Mouse (Mus musculus) thymus, adult 2 months (tissue): Measurements from ENCODE around the gene Dapl1. TPM values are rescaled to one million over a fixed set of nuclear protein-coding genes. Genes with fewer than 3 reads are reported as not detected.

Experiments
- DNase-seq: peaks from one replicate; pipeline ENCODE4 v3.0.0; 2021
- H3K27ac ChIP-seq: fragments of 200-500 bp; 2 replicates; pipeline ENCODE4 v1.5.1; 2012; ENCODE audit warnings: low read length, control low read depth; ENCODE audit not compliant: control insufficient read depth, insufficient read depth
- H3K27me3 ChIP-seq: fragments of 200-500 bp; 2 replicates; pipeline ENCODE4 v1.6.1; 2012; ENCODE audit warnings: mild to moderate bottlenecking, low read length, moderate library complexity, mixed read lengths; ENCODE audit not compliant: control insufficient read depth, insufficient read depth
- H3K36me3 ChIP-seq: fragments of 200-500 bp; 2 replicates; pipeline ENCODE4 v1.6.1; 2012; ENCODE audit warnings: mild to moderate bottlenecking, low read length, moderate library complexity; ENCODE audit not compliant: control insufficient read depth, insufficient read depth
- H3K4me1 ChIP-seq: fragments of 200-500 bp; replicated peaks from 2 replicates; pipeline ENCODE4 v1.6.1; 2012; ENCODE audit warnings: low read length; ENCODE audit not compliant: control insufficient read depth, insufficient read depth
- H3K4me3 ChIP-seq: fragments of 200-500 bp; 2 replicates; pipeline ENCODE4 v1.5.1; 2012; ENCODE audit warnings: mild to moderate bottlenecking, low read length, control low read depth, moderate library complexity; ENCODE audit not compliant: control insufficient read depth, insufficient read depth
- CTCF ChIP-seq: fragments of 200-500 bp; IDR thresholded peaks from 2 replicates; pipeline ENCODE4 v1.5.1; 2012; ENCODE audit warnings: mild to moderate bottlenecking, control low read depth, low read length, moderate library complexity, borderline replicate concordance; ENCODE audit not compliant: control insufficient read depth, poor library complexity, insufficient read depth; ENCODE audit errors: extremely low read depth
- POLR2A ChIP-seq: fragments of 200-500 bp; IDR thresholded peaks from 2 replicates; pipeline ENCODE4 v1.6.1; 2012; ENCODE audit warnings: mild to moderate bottlenecking, low read length, control low read depth, moderate library complexity; ENCODE audit not compliant: control insufficient read depth, poor library complexity, insufficient read depth; ENCODE audit errors: extremely low read depth
- WGBS: fragments of 180-500 bp; shearing (Covaris S2); methylation state at CpG from one replicate; pipeline ENCODE4 v1.1.7; 2018; 5-methylcytosine and 5-hydroxymethylcytosine counted together
- polyA plus RNA-seq: library from polyadenylated mRNA; depleted of rRNA; stranded (reverse); fragments of >200 nt; gene quantifications from 2 replicates; pipeline ENCODE4 v1.2.3, GENCODE M21; 2012

Dapl1 gene
- polyA plus RNA-seq, 1 experiment, result 4.7 TPM

GRCm38 (mm10) chr2:59462086-59462485, 22.4 kb upstream of the Dapl1 start:
- H3K27me3 ChIP-seq, result no peaks in the 10 kb centered on the region
- no peak for TF ChIP-seq CTCF
- TF ChIP-seq POLR2A, result no peak
- H3K4me3 ChIP-seq, result no peak overlapping the region
- no peak for DNase-seq
- no peaks in the 10 kb centered on the region for H3K4me1 ChIP-seq
- WGBS, result 63% methylated on average over 6 of the region's 6 CpGs
- no peak overlapping the region for H3K27ac ChIP-seq
- no peaks in the 10 kb centered on the region for H3K36me3 ChIP-seq

GRCm38 (mm10) chr2:59463428-59464182, 20.8 kb upstream of the Dapl1 start:
- no peaks in the 10 kb centered on the region for H3K36me3 ChIP-seq
- H3K27ac ChIP-seq, result no peak overlapping the region
- no peaks in the 10 kb centered on the region for H3K27me3 ChIP-seq
- WGBS, result 92% methylated on average over 12 of the region's 12 CpGs
- no peak for DNase-seq
- H3K4me3 ChIP-seq, result no peak overlapping the region
- peaks cover 8% of the 10 kb centered on the region for H3K4me1 ChIP-seq
- TF ChIP-seq CTCF (no peak), POLR2A (no peak)

GRCm38 (mm10) chr2:59465671-59466070, 18.8 kb upstream of the Dapl1 start:
- Histone ChIP-seq H3K36me3 (no peaks in the 10 kb centered on the region), H3K4me1 (peaks cover 20% of the 10 kb centered on the region), H3K27ac (no peak overlapping the region), H3K27me3 (no peaks in the 10 kb centered on the region), H3K4me3 (no peak overlapping the region)
- no peak for DNase-seq
- TF ChIP-seq POLR2A (no peak), CTCF (no peak)
- WGBS, result 96% methylated on average over 5 of the region's 5 CpGs

- Histone ChIP-seq H3K4me3 (no peak overlapping the region), H3K27me3 (no peaks in the 10 kb centered on the region), H3K36me3 (no peaks in the 10 kb centered on the region), H3K4me1 (peaks cover 27% of the 10 kb centered on the region), H3K27ac (no peak overlapping the region)
- TF ChIP-seq CTCF (no peak), POLR2A (no peak)
- WGBS, result 74% methylated on average over 5 of the region's 5 CpGs
- DNase-seq, result no peak
Measured at GRCm38 (mm10) chr2:59466358-59466757, 18.1 kb upstream of the Dapl1 start.

GRCm38 (mm10) chr2:59467085-59467484, 17.4 kb upstream of the Dapl1 start:
- no peaks in the 10 kb centered on the region for H3K27me3 ChIP-seq
- H3K36me3 ChIP-seq, result no peaks in the 10 kb centered on the region
- H3K4me1 ChIP-seq, result peaks cover 30% of the 10 kb centered on the region
- 92% methylated on average over 4 of the region's 4 CpGs for WGBS
- H3K4me3 ChIP-seq, result no peak overlapping the region
- TF ChIP-seq POLR2A (no peak), CTCF (no peak)
- H3K27ac ChIP-seq, result no peak overlapping the region
- DNase-seq, result no peak

- DNase-seq, result peak; percentile 15
- H3K36me3 ChIP-seq, result no peaks in the 10 kb centered on the region
- peaks cover 34% of the 10 kb centered on the region for H3K4me1 ChIP-seq
- H3K4me3 ChIP-seq, result no peak overlapping the region
- peak overlapping the region; percentile 46; the same call in 1 of the 2 replicates for H3K27ac ChIP-seq
- WGBS, result 60% methylated on average over 6 of the region's 6 CpGs
- H3K27me3 ChIP-seq, result no peaks in the 10 kb centered on the region
- TF ChIP-seq CTCF, result 0 out of 2 replicates have a peak, but pooled peaks have one; percentile 14
- no peak for TF ChIP-seq POLR2A
Measured at GRCm38 (mm10) chr2:59467976-59468375, 16.5 kb upstream of the Dapl1 start.
